In the genomic region with DNA sequence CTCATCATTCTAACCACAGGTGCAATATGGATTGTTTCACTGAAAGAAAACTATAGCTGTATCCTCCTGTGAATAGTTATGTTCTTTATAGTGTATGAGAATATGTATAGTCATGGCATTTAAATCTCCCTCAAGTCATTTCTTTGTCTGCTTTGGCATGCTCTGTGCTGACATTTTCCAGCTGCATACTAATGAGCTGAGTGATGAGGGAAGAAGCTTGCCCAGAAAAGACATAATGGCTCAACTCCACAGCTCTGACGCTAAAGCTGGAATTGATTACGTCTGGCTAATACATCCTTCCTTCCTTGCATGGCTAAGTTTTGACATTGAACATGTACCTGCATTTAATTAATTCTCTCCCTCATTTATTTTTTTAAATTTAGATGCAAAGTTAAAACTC, we compare ENCODE assay signal across 19 mouse cellular contexts.
DNase-seq lines count a peak whose midpoint lies in the region; ATAC-seq lines count a peak whose summit lies in the region.
"Had no signal": no experiment of that assay in that cellular context is flagged by ENCODE, and none has a peak within 500 bp of the region (broad histone marks: within the 10 kb centered on the region; RNA-seq: fewer than 3 reads in every experiment).

No protein-coding gene starts in this region.

- H3K27me3 ChIP-seq in hindbrain, embryonic 14.5 days (ENCODE audit: control insufficient read depth, insufficient read depth, low read length): no peaks in the 10 kb centered on the region
- no peaks in the 10 kb centered on the region for H3K27me3 ChIP-seq in hindbrain, embryonic 16.5 days (replicated peaks; ENCODE audit: control insufficient read depth, insufficient read depth, low read length)
- H3K27me3 ChIP-seq: embryonic facial prominence, embryonic 12.5 days; intestine, embryonic 15.5 days; limb, embryonic 13.5 days; neural tube, embryonic 12.5 days had no signal

- peak; percentile 55; the same call in 1 of the 2 replicates for ATAC-seq in hindbrain, embryonic 14.5 days (ENCODE audit: low FRiP score)
- no peak for ATAC-seq in hindbrain, embryonic 16.5 days
- ATAC-seq: CD4-positive, CD25-positive, alpha-beta regulatory T cell, adult 4 months; intestine, embryonic 15.5 days; lung, postnatal 0 days had no signal

- no peak overlapping the region for H3K9ac ChIP-seq in hindbrain, embryonic 14.5 days
- no peak overlapping the region for H3K9ac ChIP-seq in hindbrain, embryonic 16.5 days (ENCODE audit: low read depth, low read length)
- H3K9ac ChIP-seq: embryonic facial prominence, embryonic 12.5 days; intestine, embryonic 15.5 days; limb, embryonic 13.5 days; liver, embryonic 14.5 days; neural tube, embryonic 12.5 days had no signal

- DNase-seq in embryo, embryonic 11 days: peak; percentile 5
- no peak for DNase-seq in embryo, embryonic 10 days (ENCODE audit: low spot score)
- peak; percentile 40 for DNase-seq in hindbrain, embryonic 14.5 days (ENCODE audit: low spot score)
- peak; percentile 4 for DNase-seq in retina, postnatal 1 day
- no peak for DNase-seq in retina, embryonic 14.5 days (ENCODE audit: low spot score)
- peak; percentile 5 for DNase-seq in telencephalon, adult 2 months (ENCODE audit: low read depth, low spot score)
- DNase-seq in kidney, adult 18-20 months: no peak
- DNase-seq: adrenal gland, postnatal 14 days; cerebellum, adult 11-12 months; cerebellum, postnatal 14 days; kidney, postnatal 4 days had no signal

- H3K4me2 ChIP-seq in hindbrain, embryonic 14.5 days (replicated peaks): no peak overlapping the region
- H3K4me2 ChIP-seq in hindbrain, embryonic 16.5 days (ENCODE audit: low read length): no peak overlapping the region
- H3K4me2 ChIP-seq: embryonic facial prominence, embryonic 12.5 days; intestine, embryonic 15.5 days; limb, embryonic 13.5 days; neural tube, embryonic 12.5 days had no signal

- H3K36me3 ChIP-seq in hindbrain, embryonic 14.5 days (replicated peaks; ENCODE audit: control insufficient read depth, insufficient read depth): no peaks in the 10 kb centered on the region
- H3K36me3 ChIP-seq in hindbrain, embryonic 16.5 days (ENCODE audit: control insufficient read depth, insufficient read depth, low read length): no peaks in the 10 kb centered on the region
- H3K36me3 ChIP-seq: embryonic facial prominence, embryonic 12.5 days; intestine, embryonic 15.5 days; limb, embryonic 13.5 days; neural tube, embryonic 12.5 days had no signal

- WGBS in hindbrain, embryonic 14.5 days: 31% methylated on average over 2 of the region's 2 CpGs
- 36% methylated on average over 2 of the region's 2 CpGs for WGBS in hindbrain, embryonic 16.5 days

- H3K4me3 ChIP-seq in hindbrain, embryonic 14.5 days (replicated peaks; ENCODE audit: low read length): no peak overlapping the region
- no peak overlapping the region for H3K4me3 ChIP-seq in hindbrain, embryonic 16.5 days (ENCODE audit: low read length)
- H3K4me3 ChIP-seq: embryonic facial prominence, embryonic 12.5 days; intestine, embryonic 15.5 days; limb, embryonic 13.5 days; neural tube, embryonic 12.5 days had no signal

- no peaks in the 10 kb centered on the region for H3K9me3 ChIP-seq in hindbrain, embryonic 14.5 days (ENCODE audit: control insufficient read depth, low read length)
- no peaks in the 10 kb centered on the region for H3K9me3 ChIP-seq in hindbrain, embryonic 16.5 days (ENCODE audit: control insufficient read depth, low read length)
- H3K9me3 ChIP-seq: embryonic facial prominence, embryonic 12.5 days; intestine, embryonic 15.5 days; limb, embryonic 13.5 days; neural tube, embryonic 12.5 days had no signal

- H3K27ac ChIP-seq in hindbrain, embryonic 14.5 days: no peak overlapping the region
- H3K27ac ChIP-seq in hindbrain, embryonic 16.5 days (ENCODE audit: low read depth, low read length): no peak overlapping the region
- H3K27ac ChIP-seq: embryonic facial prominence, embryonic 12.5 days; intestine, embryonic 15.5 days; limb, embryonic 13.5 days; liver, embryonic 14.5 days; neural tube, embryonic 12.5 days had no signal

- no peaks in the 10 kb centered on the region for H3K4me1 ChIP-seq in hindbrain, embryonic 14.5 days (replicated peaks; ENCODE audit: control insufficient read depth, insufficient read depth, low read length)
- H3K4me1 ChIP-seq in hindbrain, embryonic 16.5 days (ENCODE audit: control insufficient read depth, insufficient read depth, low read depth, low read length): no peaks in the 10 kb centered on the region
- H3K4me1 ChIP-seq: embryonic facial prominence, embryonic 12.5 days; intestine, embryonic 15.5 days; limb, embryonic 13.5 days; neural tube, embryonic 12.5 days had no signal

Comparison
In these comparisons a context has a peak if more than half of its experiments do, and no peak if none do; other contexts are left out.
1. DNase-seq: peak in embryo, embryonic 11 days (single experiment), hindbrain, embryonic 14.5 days (single experiment), retina, postnatal 1 day (single experiment) and telencephalon, adult 2 months (single experiment); none in embryo, embryonic 10 days (single experiment), retina, embryonic 14.5 days (single experiment) and kidney, adult 18-20 months (single experiment).